Mouse (Mus musculus): ENCODE data around the gene Cab39l. TPM values are rescaled to one million over a fixed set of nuclear protein-coding genes. Genes with fewer than 3 reads are reported as not detected.

Cab39l gene
- polyA plus RNA-seq, 1 experiment from 2014 or later = 31.1 TPM

- H3K36me3 ChIP-seq (ENCODE audit: control insufficient read depth, insufficient read depth, low read length) = no peaks in the 10 kb centered on the region
- H3K4me3 ChIP-seq (ENCODE audit: low read depth, low read length) = no peak overlapping the region
- no peak overlapping the region for H3K4me2 ChIP-seq
- H3K9ac ChIP-seq (ENCODE audit: low read depth, low read length) = no peak overlapping the region
- ATAC-seq (replicated peaks; ENCODE audit: insufficient number of reproducible peaks, low FRiP score, low TSS enrichment) = no peak
- H3K27me3 ChIP-seq (ENCODE audit: control insufficient read depth, insufficient read depth, low read length) = no peaks in the 10 kb centered on the region
- H3K9me3 ChIP-seq (replicated peaks; ENCODE audit: control insufficient read depth, low read length) = no peaks in the 10 kb centered on the region
- H3K4me1 ChIP-seq (ENCODE audit: control insufficient read depth, insufficient read depth, low read length) = no peaks in the 10 kb centered on the region
- no peak overlapping the region for H3K27ac ChIP-seq (ENCODE audit: low read depth, low read length)
Observed at GRCm38 (mm10) chr14:59435206-59435605, 5.6 kb upstream of the Cab39l start.

GRCm38 (mm10) chr14:59437398-59437797, 3.4 kb upstream of the Cab39l start:
- 89% methylated on average over 3 of the region's 3 CpGs for WGBS (ENCODE audit: insufficient replicate concordance)
- no peak overlapping the region for H3K9ac ChIP-seq (ENCODE audit: low read depth, low read length)

GRCm38 (mm10) chr14:59438505-59438904, 2.3 kb upstream of the Cab39l start:
- ATAC-seq (replicated peaks; ENCODE audit: insufficient number of reproducible peaks, low FRiP score, low TSS enrichment) = no peak
- H3K9ac ChIP-seq (ENCODE audit: low read depth, low read length) = no peak overlapping the region
- no peaks in the 10 kb centered on the region for H3K4me1 ChIP-seq (ENCODE audit: control insufficient read depth, insufficient read depth, low read length)
- whole genome bisulfite sequencing (ENCODE audit: insufficient replicate concordance) = 83% methylated on average over 2 of the region's 2 CpGs
- H3K27ac ChIP-seq (ENCODE audit: low read depth, low read length) = no peak overlapping the region
- H3K4me2 ChIP-seq = no peak overlapping the region
- H3K9me3 ChIP-seq (replicated peaks; ENCODE audit: control insufficient read depth, low read length) = no peaks in the 10 kb centered on the region
- H3K4me3 ChIP-seq (ENCODE audit: low read depth, low read length) = no peak overlapping the region
- H3K27me3 ChIP-seq (ENCODE audit: control insufficient read depth, insufficient read depth, low read length) = no peaks in the 10 kb centered on the region
- H3K36me3 ChIP-seq (ENCODE audit: control insufficient read depth, insufficient read depth, low read length) = no peaks in the 10 kb centered on the region

More at GRCm38 (mm10) chr14:59437398-59437797, 3.4 kb upstream of the Cab39l start:
- Histone ChIP-seq H3K27me3 (ENCODE audit: control insufficient read depth, insufficient read depth, low read length) (no peaks in the 10 kb centered on the region), H3K4me3 (ENCODE audit: low read depth, low read length) (no peak overlapping the region), H3K4me2 (no peak overlapping the region), H3K36me3 (ENCODE audit: control insufficient read depth, insufficient read depth, low read length) (no peaks in the 10 kb centered on the region), H3K4me1 (ENCODE audit: control insufficient read depth, insufficient read depth, low read length) (no peaks in the 10 kb centered on the region), H3K27ac (ENCODE audit: low read depth, low read length) (no peak overlapping the region), H3K9me3 (replicated peaks; ENCODE audit: control insufficient read depth, low read length) (no peaks in the 10 kb centered on the region)
- ATAC-seq (replicated peaks; ENCODE audit: insufficient number of reproducible peaks, low FRiP score, low TSS enrichment) = no peak

GRCm38 (mm10) chr14:59440039-59440438, 733 bp upstream of the Cab39l start:
- 12% methylated on average over 7 of the region's 7 CpGs for WGBS (ENCODE audit: insufficient replicate concordance)
- no peaks in the 10 kb centered on the region for H3K9me3 ChIP-seq (replicated peaks; ENCODE audit: control insufficient read depth, low read length)
- no peak for ATAC-seq (replicated peaks; ENCODE audit: insufficient number of reproducible peaks, low FRiP score, low TSS enrichment)
- no peaks in the 10 kb centered on the region for H3K27me3 ChIP-seq (ENCODE audit: control insufficient read depth, insufficient read depth, low read length)
- no peaks in the 10 kb centered on the region for H3K36me3 ChIP-seq (ENCODE audit: control insufficient read depth, insufficient read depth, low read length)
- H3K9ac ChIP-seq (ENCODE audit: low read depth, low read length) = peak overlapping the region; percentile 91
- peak overlapping the region; percentile 83 for H3K4me3 ChIP-seq (ENCODE audit: low read depth, low read length)
- H3K4me2 ChIP-seq = peak overlapping the region; percentile 65
- H3K27ac ChIP-seq (ENCODE audit: low read depth, low read length) = no peak overlapping the region
- H3K4me1 ChIP-seq (ENCODE audit: control insufficient read depth, insufficient read depth, low read length) = no peaks in the 10 kb centered on the region

- Histone ChIP-seq H3K36me3 (ENCODE audit: control insufficient read depth, insufficient read depth, low read length) (no peaks in the 10 kb centered on the region), H3K27me3 (ENCODE audit: control insufficient read depth, insufficient read depth, low read length) (no peaks in the 10 kb centered on the region), H3K9me3 (replicated peaks; ENCODE audit: control insufficient read depth, low read length) (no peaks in the 10 kb centered on the region), H3K4me2 (peak overlapping the region; percentile 65), H3K4me1 (ENCODE audit: control insufficient read depth, insufficient read depth, low read length) (no peaks in the 10 kb centered on the region), H3K4me3 (ENCODE audit: low read depth, low read length) (peak overlapping the region; percentile 83), H3K27ac (ENCODE audit: low read depth, low read length) (peak overlapping the region; percentile 88), H3K9ac (ENCODE audit: low read depth, low read length) (peak overlapping the region; percentile 91)
- WGBS (ENCODE audit: insufficient replicate concordance) = 15% methylated on average over 6 of the region's 6 CpGs
- no peak for ATAC-seq (replicated peaks; ENCODE audit: insufficient number of reproducible peaks, low FRiP score, low TSS enrichment)
Observed at GRCm38 (mm10) chr14:59441472-59441805, 667 bp downstream of the Cab39l start.

- H3K9me3 ChIP-seq (replicated peaks; ENCODE audit: control insufficient read depth, low read length) = no peaks in the 10 kb centered on the region
- ATAC-seq (replicated peaks; ENCODE audit: insufficient number of reproducible peaks, low FRiP score, low TSS enrichment) = no peak
- H3K4me3 ChIP-seq (ENCODE audit: low read depth, low read length) = no peak overlapping the region
- no peak overlapping the region for H3K27ac ChIP-seq (ENCODE audit: low read depth, low read length)
- WGBS (ENCODE audit: insufficient replicate concordance) = 89% methylated on average over 1 of the region's 1 CpGs
- no peak overlapping the region for H3K9ac ChIP-seq (ENCODE audit: low read depth, low read length)
- no peak overlapping the region for H3K4me2 ChIP-seq
- no peaks in the 10 kb centered on the region for H3K4me1 ChIP-seq (ENCODE audit: control insufficient read depth, insufficient read depth, low read length)
- no peaks in the 10 kb centered on the region for H3K27me3 ChIP-seq (ENCODE audit: control insufficient read depth, insufficient read depth, low read length)
- H3K36me3 ChIP-seq (ENCODE audit: control insufficient read depth, insufficient read depth, low read length) = no peaks in the 10 kb centered on the region
Observed at GRCm38 (mm10) chr14:59445421-59445820, 4.6 kb downstream of the Cab39l start.

- Histone ChIP-seq H3K9me3 (replicated peaks; ENCODE audit: control insufficient read depth, low read length) (no peaks in the 10 kb centered on the region), H3K9ac (ENCODE audit: low read depth, low read length) (no peak overlapping the region), H3K4me3 (ENCODE audit: low read depth, low read length) (no peak overlapping the region), H3K36me3 (ENCODE audit: control insufficient read depth, insufficient read depth, low read length) (no peaks in the 10 kb centered on the region), H3K4me2 (no peak overlapping the region), H3K4me1 (ENCODE audit: control insufficient read depth, insufficient read depth, low read length) (no peaks in the 10 kb centered on the region), H3K27me3 (ENCODE audit: control insufficient read depth, insufficient read depth, low read length) (no peaks in the 10 kb centered on the region), H3K27ac (ENCODE audit: low read depth, low read length) (no peak overlapping the region)
- no peak for ATAC-seq (replicated peaks; ENCODE audit: insufficient number of reproducible peaks, low FRiP score, low TSS enrichment)
Observed at GRCm38 (mm10) chr14:59447981-59448380, 7.2 kb downstream of the Cab39l start.

GRCm38 (mm10) chr14:59466503-59466902, 25.7 kb downstream of the Cab39l start:
- Histone ChIP-seq H3K9me3 (replicated peaks; ENCODE audit: control insufficient read depth, low read length) (no peaks in the 10 kb centered on the region), H3K4me2 (no peak overlapping the region), H3K27ac (ENCODE audit: low read depth, low read length) (no peak overlapping the region), H3K4me1 (ENCODE audit: control insufficient read depth, insufficient read depth, low read length) (no peaks in the 10 kb centered on the region), H3K36me3 (ENCODE audit: control insufficient read depth, insufficient read depth, low read length) (no peaks in the 10 kb centered on the region), H3K9ac (ENCODE audit: low read depth, low read length) (no peak overlapping the region), H3K27me3 (ENCODE audit: control insufficient read depth, insufficient read depth, low read length) (no peaks in the 10 kb centered on the region), H3K4me3 (ENCODE audit: low read depth, low read length) (no peak overlapping the region)
- WGBS (ENCODE audit: insufficient replicate concordance) = 85% methylated on average over 2 of the region's 2 CpGs
- no peak for ATAC-seq (replicated peaks; ENCODE audit: insufficient number of reproducible peaks, low FRiP score, low TSS enrichment)

GRCm38 (mm10) chr14:59467798-59468197, 27.0 kb downstream of the Cab39l start:
- Histone ChIP-seq H3K4me3 (ENCODE audit: low read depth, low read length) (no peak overlapping the region), H3K27me3 (ENCODE audit: control insufficient read depth, insufficient read depth, low read length) (no peaks in the 10 kb centered on the region), H3K9ac (ENCODE audit: low read depth, low read length) (no peak overlapping the region), H3K36me3 (ENCODE audit: control insufficient read depth, insufficient read depth, low read length) (no peaks in the 10 kb centered on the region), H3K9me3 (replicated peaks; ENCODE audit: control insufficient read depth, low read length) (no peaks in the 10 kb centered on the region), H3K4me1 (ENCODE audit: control insufficient read depth, insufficient read depth, low read length) (no peaks in the 10 kb centered on the region), H3K4me2 (no peak overlapping the region), H3K27ac (ENCODE audit: low read depth, low read length) (no peak overlapping the region)
- ATAC-seq (replicated peaks; ENCODE audit: insufficient number of reproducible peaks, low FRiP score, low TSS enrichment) = no peak
- WGBS (ENCODE audit: insufficient replicate concordance) = 59% methylated on average over 1 of the region's 1 CpGs

All from heart, embryonic 11.5 days (tissue).